15 mouse cellular contexts compared by ENCODE assay signal in genomic region chr10:82887354-82887753, GRCm38 (mm10).
"Had no signal": no experiment of that assay in that cellular context is flagged by ENCODE, and none has a peak within 500 bp of the region (broad histone marks: within the 10 kb centered on the region; RNA-seq: fewer than 3 reads in every experiment).

No protein-coding gene starts in this region.

- H3K4me3 ChIP-seq: kidney, embryonic 15.5 days; left cerebral cortex, adult 2 months; limb, embryonic 15.5 days; liver, embryonic 12.5 days; midbrain, embryonic 13.5 days; neural tube, embryonic 12.5 days had no signal

- H3K27ac ChIP-seq: kidney, embryonic 15.5 days; left cerebral cortex, adult 2 months; limb, embryonic 15.5 days; liver, embryonic 12.5 days; macrophage; midbrain, embryonic 13.5 days; neural tube, embryonic 12.5 days had no signal

- ATAC-seq: liver, embryonic 12.5 days; midbrain, embryonic 13.5 days had no signal

- DNase-seq: kidney, adult 2 months; kidney, postnatal 14 days; lung, embryonic 14.5 days; lung, postnatal 10 days; retina, postnatal 1 day; right cerebral cortex, postnatal 4 days; thymus, adult 2 months; thymus, postnatal 4 days had no signal
